Mouse (Mus musculus): Measurements from ENCODE around the gene Jup.
A peak's percentile ranks its signal among the peaks of the same experiment; 100 is the strongest.

Jup gene

GRCm38 (mm10) chr11:100408076-100408834, 10.7 kb upstream of the Jup start:
- DNase-seq: peak; percentile 79 to 83

- DNase-seq: peak; percentile 80 to 90
Observed at GRCm38 (mm10) chr11:100406995-100407705, 9.6 kb upstream of the Jup start.

GRCm38 (mm10) chr11:100406273-100406672, 8.7 kb upstream of the Jup start:
- DNase-seq: peak; percentile 52 to 55

GRCm38 (mm10) chr11:100404456-100405074, 7.0 kb upstream of the Jup start:
- DNase-seq: no peak

- no peak for DNase-seq
Observed at GRCm38 (mm10) chr11:100403445-100404134, 6.0 kb upstream of the Jup start.

GRCm38 (mm10) chr11:100402682-100403081, 5.1 kb upstream of the Jup start:
- no peak for DNase-seq

- no peak for DNase-seq
Observed at GRCm38 (mm10) chr11:100402240-100402639, 4.7 kb upstream of the Jup start.

- DNase-seq: no peak
Observed at GRCm38 (mm10) chr11:100400842-100401241, 3.3 kb upstream of the Jup start.

- peak in 1 of 2 experiments; percentile 36 for DNase-seq
Observed at GRCm38 (mm10) chr11:100399727-100400538, 2.4 kb upstream of the Jup start.

- DNase-seq: no peak
Observed at GRCm38 (mm10) chr11:100399320-100399719, 1.8 kb upstream of the Jup start.

GRCm38 (mm10) chr11:100398517-100398916, 954 bp upstream of the Jup start:
- DNase-seq: no peak

GRCm38 (mm10) chr11:100396886-100397599, 520 bp downstream of the Jup start:
- DNase-seq: peak; percentile 69 to 72

GRCm38 (mm10) chr11:100395861-100396631, 1.5 kb downstream of the Jup start:
- peak; percentile 56 to 72 for DNase-seq

- DNase-seq: peak; percentile 65 to 73
Observed at GRCm38 (mm10) chr11:100395200-100395599, 2.4 kb downstream of the Jup start.

GRCm38 (mm10) chr11:100394353-100395074, 3.0 kb downstream of the Jup start:
- no peak for DNase-seq

GRCm38 (mm10) chr11:100393733-100394132, 3.8 kb downstream of the Jup start:
- DNase-seq: no peak

- DNase-seq: peak in 1 of 2 experiments; percentile 36
Observed at GRCm38 (mm10) chr11:100392958-100393357, 4.6 kb downstream of the Jup start.

- DNase-seq: no peak
Observed at GRCm38 (mm10) chr11:100391884-100392345, 5.6 kb downstream of the Jup start.

- peak in 1 of 2 experiments; percentile 36 for DNase-seq
Observed at GRCm38 (mm10) chr11:100391081-100391883, 6.3 kb downstream of the Jup start.
